Mouse (Mus musculus) embryonic facial prominence, embryonic 11.5 days (tissue): ENCODE measurements around the gene Mapk10. TPM values are rescaled to one million over a fixed set of nuclear protein-coding genes. Genes with fewer than 3 reads are reported as not detected.

Experiments used
- ATAC-seq: fragments of 200-750 bp; cut with Nextera tagmentation; replicated peaks from 2 replicates; pipeline ENCODE4 v1.8.0; 2017; ENCODE audit warnings: low read depth; ENCODE audit not compliant: insufficient number of reproducible peaks, low FRiP score, low TSS enrichment
- DNase-seq: peaks from one replicate; pipeline ENCODE4 v3.0.0-alpha.2; 2015; ENCODE audit warnings: low spot score
- H3K27ac ChIP-seq: fragments of 300-500 bp; sonication (generic); replicated peaks from 2 replicates; pipeline ENCODE4 v1.5.1; 2014; ENCODE audit warnings: mild to moderate bottlenecking, low read depth, low read length, control low read depth
- H3K27me3 ChIP-seq: fragments of 300-500 bp; sonication (generic); 2 replicates; pipeline ENCODE4 v1.6.1; 2014; ENCODE audit warnings: mild to moderate bottlenecking, low read length, moderate library complexity, mixed read lengths; ENCODE audit not compliant: control insufficient read depth, insufficient read depth
- H3K36me3 ChIP-seq: fragments of 300-500 bp; sonication (generic); replicated peaks from 2 replicates; pipeline ENCODE4 v1.6.1; 2014; ENCODE audit warnings: low read depth, mild to moderate bottlenecking, low read length, moderate library complexity, mixed read lengths; ENCODE audit not compliant: control insufficient read depth, insufficient read depth
- H3K4me1 ChIP-seq: fragments of 300-500 bp; sonication (generic); 2 replicates; pipeline ENCODE4 v1.6.1; 2014; ENCODE audit warnings: low read length, mixed read lengths; ENCODE audit not compliant: control insufficient read depth, insufficient read depth
- H3K4me2 ChIP-seq: fragments of 300-500 bp; sonication (generic); 2 replicates; pipeline ENCODE4 v1.6.1; 2014; ENCODE audit warnings: low read depth, mild to moderate bottlenecking, control low read depth, low read length, moderate library complexity
- H3K4me3 ChIP-seq: fragments of 300-500 bp; sonication (generic); 2 replicates; pipeline ENCODE4 v1.5.1; 2014; ENCODE audit warnings: low read depth, low read length, control low read depth
- H3K9ac ChIP-seq: fragments of 300-500 bp; sonication (generic); replicated peaks from 2 replicates; pipeline ENCODE4 v1.6.1; 2014; ENCODE audit warnings: mild to moderate bottlenecking, control low read depth, low read length
- H3K9me3 ChIP-seq: fragments of 300-500 bp; sonication (generic); replicated peaks from 2 replicates; pipeline ENCODE4 v1.6.1; 2016; ENCODE audit warnings: mild to moderate bottlenecking, low read length, inconsistent platforms, mixed read lengths; ENCODE audit not compliant: control insufficient read depth
- WGBS: fragments of 180-500 bp; shearing (Covaris S2); extraction: QIAGEN DNeasy Blood & Tissue Kit; methylation state at CpG from one replicate; pipeline ENCODE4 v1.1.7; 2014; 5-methylcytosine and 5-hydroxymethylcytosine counted together
- polyA plus RNA-seq: library from polyadenylated mRNA; unstranded; fragments of >200 nt; fragmentation: Nextera tagmentation; extraction: Ambion mirVana; gene quantifications from 2 replicates; pipeline ENCODE4 v1.2.1, GENCODE M21; 2014

The Mapk10 gene
- polyA plus RNA-seq, 1 experiment from 2014 or later: 11.9 TPM

- no peak for ATAC-seq
- H3K27ac ChIP-seq: no peak overlapping the region
- no peak overlapping the region for H3K4me2 ChIP-seq
- H3K9ac ChIP-seq: no peak overlapping the region
- no peak overlapping the region for H3K4me3 ChIP-seq
- no peak for DNase-seq
- no peaks in the 10 kb centered on the region for H3K9me3 ChIP-seq
- no peaks in the 10 kb centered on the region for H3K4me1 ChIP-seq
- H3K27me3 ChIP-seq: no peaks in the 10 kb centered on the region
- 80% methylated on average over 3 of the region's 3 CpGs for WGBS
- no peaks in the 10 kb centered on the region for H3K36me3 ChIP-seq
These were observed 91.5 kb downstream of the Mapk10 start for GRCm38 (mm10) chr5:103119618-103120017.

GRCm38 (mm10) chr5:103115571-103115970 is 95.6 kb downstream of the Mapk10 start:
- 80% methylated on average over 7 of the region's 7 CpGs for WGBS
- no peaks in the 10 kb centered on the region for H3K4me1 ChIP-seq
- DNase-seq (no peak), ATAC-seq (no peak)
- no peaks in the 10 kb centered on the region for H3K36me3 ChIP-seq
- no peak overlapping the region for H3K4me3 ChIP-seq
- no peaks in the 10 kb centered on the region for H3K27me3 ChIP-seq
- H3K4me2 ChIP-seq: no peak overlapping the region
- no peak overlapping the region for H3K9ac ChIP-seq
- H3K27ac ChIP-seq: no peak overlapping the region
- H3K9me3 ChIP-seq: no peaks in the 10 kb centered on the region

GRCm38 (mm10) chr5:103112471-103112870 is 98.7 kb downstream of the Mapk10 start:
- Histone ChIP-seq H3K36me3 (no peaks in the 10 kb centered on the region), H3K27me3 (no peaks in the 10 kb centered on the region), H3K4me3 (no peak overlapping the region), H3K27ac (no peak overlapping the region), H3K4me1 (no peaks in the 10 kb centered on the region), H3K4me2 (no peak overlapping the region), H3K9me3 (no peaks in the 10 kb centered on the region), H3K9ac (no peak overlapping the region)
- ATAC-seq (no peak), DNase-seq (no peak)
- WGBS: 91% methylated on average over 7 of the region's 7 CpGs

- no peak for ATAC-seq
- DNase-seq: no peak
- H3K9ac ChIP-seq: no peak overlapping the region
- WGBS: 64% methylated on average over 1 of the region's 1 CpGs
- no peak overlapping the region for H3K27ac ChIP-seq
- H3K9me3 ChIP-seq: no peaks in the 10 kb centered on the region
- no peak overlapping the region for H3K4me3 ChIP-seq
- no peaks in the 10 kb centered on the region for H3K4me1 ChIP-seq
- H3K4me2 ChIP-seq: no peak overlapping the region
- no peaks in the 10 kb centered on the region for H3K27me3 ChIP-seq
- no peaks in the 10 kb centered on the region for H3K36me3 ChIP-seq
These were observed 101.7 kb downstream of the Mapk10 start for GRCm38 (mm10) chr5:103109409-103109808.

GRCm38 (mm10) chr5:103105441-103106414 is 105.4 kb downstream of the Mapk10 start:
- DNase-seq (no peak), ATAC-seq (no peak)
- no peak overlapping the region for H3K27ac ChIP-seq
- H3K4me3 ChIP-seq: no peak overlapping the region
- 88% methylated on average over 10 of the region's 10 CpGs for WGBS
- H3K4me2 ChIP-seq: no peak overlapping the region
- no peaks in the 10 kb centered on the region for H3K9me3 ChIP-seq
- no peak overlapping the region for H3K9ac ChIP-seq
- H3K4me1 ChIP-seq: no peaks in the 10 kb centered on the region
- no peaks in the 10 kb centered on the region for H3K27me3 ChIP-seq
- no peaks in the 10 kb centered on the region for H3K36me3 ChIP-seq

GRCm38 (mm10) chr5:103104082-103104481 is 107.1 kb downstream of the Mapk10 start:
- Histone ChIP-seq H3K27ac (no peak overlapping the region), H3K4me2 (no peak overlapping the region), H3K9me3 (no peaks in the 10 kb centered on the region), H3K4me3 (no peak overlapping the region), H3K4me1 (no peaks in the 10 kb centered on the region), H3K9ac (no peak overlapping the region), H3K36me3 (no peaks in the 10 kb centered on the region), H3K27me3 (no peaks in the 10 kb centered on the region)
- ATAC-seq (no peak), DNase-seq (no peak)
- WGBS: 90% methylated on average over 5 of the region's 5 CpGs

- H3K9ac ChIP-seq: no peak overlapping the region
- no peak for ATAC-seq
These were observed 108.2 kb downstream of the Mapk10 start for GRCm38 (mm10) chr5:103102876-103103393.

GRCm38 (mm10) chr5:103102176-103102575 is 109.0 kb downstream of the Mapk10 start:
- ATAC-seq: no peak
- H3K4me1 ChIP-seq: no peaks in the 10 kb centered on the region
- H3K9me3 ChIP-seq: no peaks in the 10 kb centered on the region
- H3K27ac ChIP-seq: no peak overlapping the region
- 80% methylated on average over 1 of the region's 1 CpGs for WGBS
- H3K36me3 ChIP-seq: no peaks in the 10 kb centered on the region
- no peaks in the 10 kb centered on the region for H3K27me3 ChIP-seq
- H3K9ac ChIP-seq: no peak overlapping the region
- no peak overlapping the region for H3K4me2 ChIP-seq
- no peak overlapping the region for H3K4me3 ChIP-seq
- DNase-seq: no peak

More at GRCm38 (mm10) chr5:103102876-103103393, 108.2 kb downstream of the Mapk10 start:
- no peaks in the 10 kb centered on the region for H3K36me3 ChIP-seq
- no peaks in the 10 kb centered on the region for H3K4me1 ChIP-seq
- no peak overlapping the region for H3K27ac ChIP-seq
- 72% methylated on average over 5 of the region's 5 CpGs for WGBS
- no peaks in the 10 kb centered on the region for H3K27me3 ChIP-seq
- no peaks in the 10 kb centered on the region for H3K9me3 ChIP-seq
- no peak for DNase-seq
- H3K4me2 ChIP-seq: no peak overlapping the region
- H3K4me3 ChIP-seq: no peak overlapping the region
